Mouse (Mus musculus): Measurements from ENCODE around the gene Akap13. TPM values are rescaled to one million over a fixed set of nuclear protein-coding genes. Genes with fewer than 3 reads are reported as not detected.

Gene Akap13
- 10 to 100 TPM; 21.0 to 24.6 (median 21.5) TPM for total RNA-seq (2022)

GRCm38 (mm10) chr7:75455223-75456151 lies at the start of gene Akap13:
Akap13 (plus strand) TSS chr7:75455534.
- peak; percentile 93 to 98 for DNase-seq (ENCODE audit: low spot score in 2 of 2)

- DNase-seq (ENCODE audit: low spot score in 2 of 2) = no peak
These were observed 44.7 kb upstream of the Akap13 start for GRCm38 (mm10) chr7:75410641-75411040.

DNA sequence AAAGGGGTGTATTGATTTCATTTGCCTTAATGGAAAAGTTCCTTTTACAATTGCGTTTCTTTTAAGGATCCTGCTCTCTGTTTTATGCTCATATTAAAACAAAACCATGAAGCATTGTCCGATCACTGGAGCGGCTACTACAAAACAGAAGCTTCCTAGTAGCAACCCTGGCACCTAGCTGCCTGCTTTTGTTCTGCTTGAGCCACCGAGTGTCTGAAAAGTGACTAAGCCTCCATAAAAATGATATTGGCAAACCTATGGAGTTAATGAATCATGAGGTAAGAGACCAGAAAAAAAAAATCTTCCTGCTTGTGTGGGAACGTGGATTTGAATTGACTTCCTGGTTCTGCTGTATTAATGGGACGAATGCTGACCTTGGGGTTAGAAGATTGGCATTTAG lies 44.1 kb upstream of the Akap13 start:
- no peak for DNase-seq (ENCODE audit: low spot score in 2 of 2)

DNA sequence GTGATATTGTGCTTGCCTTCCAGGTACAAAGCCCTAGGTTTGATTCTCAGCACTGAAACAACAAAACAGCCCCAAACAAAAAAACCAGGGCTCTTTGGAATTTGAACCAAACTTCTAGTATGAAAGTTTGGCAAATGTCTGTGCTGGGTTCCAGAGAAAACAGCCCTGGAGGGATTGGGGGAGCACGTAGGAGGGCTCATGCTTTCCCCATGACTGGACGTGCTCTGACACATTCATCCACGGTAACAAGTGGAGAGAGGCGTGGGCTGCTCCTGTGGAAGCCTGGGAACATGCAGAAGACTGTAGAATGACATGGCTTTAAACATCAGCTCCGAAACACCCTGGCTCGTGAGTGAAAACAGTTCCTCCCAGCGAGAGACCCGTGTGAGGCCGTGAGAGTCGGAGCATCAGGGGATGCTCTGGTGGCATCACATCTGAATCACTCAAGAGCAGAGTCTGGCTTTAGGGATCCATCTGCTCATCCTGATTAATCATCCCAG lies 43.3 kb upstream of the Akap13 start:
- no peak for DNase-seq (ENCODE audit: low spot score in 2 of 2)

DNA sequence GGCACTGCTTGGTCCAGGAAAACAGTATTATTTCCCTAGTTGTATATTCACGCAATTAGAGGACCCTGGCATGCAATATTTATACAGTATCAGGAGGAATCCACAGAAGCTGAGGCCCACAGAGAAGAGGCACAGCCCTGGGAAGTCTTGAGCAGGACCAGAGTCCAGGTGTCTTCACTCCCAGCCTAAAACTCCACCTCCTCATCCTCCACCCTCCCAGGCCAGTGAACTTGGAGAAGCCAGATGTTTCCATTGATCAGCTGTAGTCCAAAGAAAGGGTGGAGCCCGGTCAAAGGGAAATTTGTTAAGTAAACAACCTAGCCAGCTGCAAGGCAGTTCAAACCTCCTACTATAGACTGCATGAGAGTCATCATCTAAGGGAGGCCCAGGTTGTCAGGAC lies 42.8 kb upstream of the Akap13 start:
- no peak for DNase-seq (ENCODE audit: low spot score in 2 of 2)

- no peak for DNase-seq (ENCODE audit: low spot score in 2 of 2)
These were observed 41.4 kb upstream of the Akap13 start for GRCm38 (mm10) chr7:75413903-75414302.

DNA sequence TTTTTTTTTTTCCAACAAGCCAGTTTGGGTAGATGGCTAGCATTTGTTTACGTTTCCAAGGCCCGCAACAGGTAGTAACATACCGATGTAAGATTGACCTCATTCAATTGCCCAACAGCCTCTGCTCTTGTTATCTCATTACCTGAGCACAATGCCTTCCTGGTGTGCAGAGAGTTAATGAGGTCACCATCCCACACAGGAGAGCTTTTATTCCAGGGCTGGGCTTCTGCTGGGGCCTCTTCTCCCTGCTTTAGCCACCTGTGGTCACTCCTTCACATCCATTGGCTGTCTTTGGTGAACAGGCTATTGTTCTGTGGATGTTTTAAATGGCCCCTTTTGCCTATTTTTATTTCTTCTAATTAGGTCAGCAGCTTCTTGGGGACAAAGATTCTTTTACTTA lies 41.0 kb upstream of the Akap13 start:
- no peak for DNase-seq (ENCODE audit: low spot score in 2 of 2)

DNA sequence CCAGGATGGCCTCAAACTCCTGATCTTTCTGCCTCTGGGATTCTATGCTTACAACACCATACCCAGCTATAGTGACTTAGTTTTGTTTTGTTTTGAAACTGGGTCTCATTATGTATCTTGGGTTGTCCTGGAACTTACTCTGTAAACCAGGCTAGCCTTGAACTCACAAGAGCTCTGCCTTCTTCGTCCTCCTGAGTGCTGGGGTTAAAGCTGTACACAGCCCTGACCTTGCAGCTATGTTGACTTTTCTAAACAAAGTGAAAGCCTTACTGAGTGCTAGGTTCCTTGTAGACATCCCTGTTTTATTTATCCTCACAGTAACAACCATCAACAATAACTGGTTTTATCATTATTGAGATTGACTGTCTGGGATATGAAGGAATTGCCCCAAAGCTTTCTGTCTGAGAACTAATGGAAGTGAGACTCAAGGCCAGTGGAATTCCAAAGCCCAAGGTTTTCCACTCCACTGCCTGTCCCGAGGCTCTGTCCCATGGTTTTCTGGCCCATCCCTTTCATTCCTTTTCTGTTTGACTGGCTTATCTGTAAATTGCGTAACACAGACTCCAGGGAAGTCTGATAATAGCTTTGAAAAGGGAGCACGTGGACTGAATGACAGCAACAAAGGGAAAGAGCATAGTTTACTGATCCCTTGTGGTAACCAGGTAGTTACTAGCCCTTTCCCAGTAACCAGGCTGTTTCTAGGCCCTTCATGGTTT lies 40.0 kb upstream of the Akap13 start:
- no peak for DNase-seq (ENCODE audit: low spot score in 2 of 2)

- DNase-seq (ENCODE audit: low spot score in 2 of 2) = no peak
These were observed 39.3 kb upstream of the Akap13 start for GRCm38 (mm10) chr7:75415882-75416585.

GRCm38 (mm10) chr7:75420927-75421326 lies 34.4 kb upstream of the Akap13 start:
- DNase-seq (ENCODE audit: low spot score in 2 of 2) = no peak

GRCm38 (mm10) chr7:75424121-75424520 lies 31.2 kb upstream of the Akap13 start:
- DNase-seq (ENCODE audit: low spot score in 2 of 2) = no peak

- no peak for DNase-seq (ENCODE audit: low spot score in 2 of 2)
These were observed 28.0 kb upstream of the Akap13 start for GRCm38 (mm10) chr7:75427322-75427721.

DNA sequence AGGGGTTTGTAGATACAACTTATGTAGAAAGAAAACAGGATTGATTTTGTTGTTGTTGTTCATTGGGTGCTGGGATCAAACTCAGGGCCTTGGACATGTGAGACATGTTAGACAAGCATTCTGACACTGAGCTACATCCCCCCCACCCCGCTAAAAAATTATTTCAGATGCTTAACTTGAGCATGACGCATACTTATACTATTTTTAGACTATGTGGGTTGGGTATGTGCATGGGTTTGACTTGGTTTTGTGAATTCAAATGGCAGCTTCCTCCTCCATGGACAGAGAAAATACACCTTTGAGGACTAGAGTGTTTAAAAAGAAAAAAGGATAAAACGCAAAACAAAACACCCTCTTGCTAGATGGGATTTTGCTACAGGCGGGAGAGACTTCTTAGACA lies 26.4 kb upstream of the Akap13 start:
- no peak for DNase-seq (ENCODE audit: low spot score in 2 of 2)

DNA sequence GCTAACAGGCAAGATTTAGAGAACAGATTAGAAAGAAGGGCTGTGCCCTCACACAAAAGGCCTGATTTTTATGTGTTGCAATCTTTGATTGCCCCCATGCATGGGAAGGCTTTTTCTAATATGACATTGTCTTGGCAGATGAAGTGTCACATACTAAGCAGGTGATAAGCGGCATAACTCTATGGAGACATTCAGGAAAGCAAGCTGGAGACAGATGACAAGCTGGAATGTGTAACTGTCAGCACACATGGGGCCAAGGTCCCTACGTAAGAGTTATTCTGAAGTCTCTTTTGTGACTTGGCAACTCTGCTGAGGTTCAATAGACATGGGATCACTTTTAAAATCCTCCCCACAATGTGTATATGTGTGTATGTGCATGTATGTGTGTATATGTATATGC lies 24.8 kb upstream of the Akap13 start:
- no peak for DNase-seq (ENCODE audit: low spot score in 2 of 2)

DNA sequence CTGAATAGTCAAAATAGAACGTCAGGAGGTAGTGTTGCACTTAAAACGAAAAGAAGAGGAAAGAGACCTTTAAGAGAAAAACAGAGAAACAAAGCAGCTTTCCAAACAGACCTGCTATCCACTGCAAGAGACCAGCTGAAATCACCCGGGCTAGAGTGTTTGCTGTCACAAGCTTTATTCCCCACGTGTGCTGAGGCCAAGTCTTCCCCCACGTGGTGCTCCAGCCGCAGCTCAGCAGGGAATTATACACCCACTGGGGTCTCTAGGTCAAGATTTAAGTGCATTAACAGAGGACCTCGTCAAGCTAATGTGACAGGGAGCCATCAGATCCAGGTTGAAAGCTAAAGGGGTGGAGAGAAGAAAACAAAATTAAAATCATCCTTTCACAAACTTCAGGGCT lies 24.3 kb upstream of the Akap13 start:
- DNase-seq (ENCODE audit: low spot score in 2 of 2) = no peak

DNA sequence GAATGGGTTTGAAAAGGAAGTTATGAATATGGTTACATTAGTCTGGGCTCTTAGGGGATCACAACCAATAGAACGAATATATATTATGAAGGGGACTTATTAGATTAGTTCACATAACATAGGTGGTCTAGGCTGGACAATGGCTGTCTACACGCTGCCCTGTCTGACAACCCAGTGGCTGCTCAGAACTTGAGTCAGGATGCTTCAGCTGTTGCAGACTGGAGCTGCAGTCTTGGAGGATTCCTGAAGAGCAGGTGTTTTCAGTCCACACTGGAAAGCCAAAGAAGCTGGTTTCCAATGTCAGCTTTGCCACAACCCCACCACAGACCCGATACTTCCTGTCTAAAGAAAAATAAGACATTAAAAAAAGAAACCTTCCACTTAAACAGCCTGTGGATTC lies 23.3 kb upstream of the Akap13 start:
- no peak for DNase-seq (ENCODE audit: low spot score in 2 of 2)

GRCm38 (mm10) chr7:75436413-75437174 lies 18.7 kb upstream of the Akap13 start:
- no peak for DNase-seq (ENCODE audit: low spot score in 2 of 2)

DNA sequence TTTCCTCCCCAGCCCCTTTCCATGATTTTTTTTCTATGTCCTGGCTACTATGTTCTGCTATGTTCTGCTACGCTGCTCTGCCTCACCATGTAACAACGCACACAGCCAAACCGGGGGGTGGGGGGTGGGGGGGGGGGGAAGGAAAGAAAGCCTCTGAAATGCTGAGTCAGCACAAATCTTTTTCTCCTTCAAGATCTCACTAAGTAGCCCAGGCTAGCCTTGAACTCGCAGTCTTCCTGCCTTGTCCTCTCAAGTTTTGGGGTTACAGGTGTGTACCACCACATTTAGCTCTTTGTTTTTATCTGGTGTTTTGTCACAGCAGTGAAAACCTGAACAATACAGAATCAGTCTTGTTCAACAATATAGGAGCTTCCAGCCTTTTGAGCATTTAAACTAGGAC lies 15.8 kb upstream of the Akap13 start:
- no peak for DNase-seq (ENCODE audit: low spot score in 2 of 2)

DNA sequence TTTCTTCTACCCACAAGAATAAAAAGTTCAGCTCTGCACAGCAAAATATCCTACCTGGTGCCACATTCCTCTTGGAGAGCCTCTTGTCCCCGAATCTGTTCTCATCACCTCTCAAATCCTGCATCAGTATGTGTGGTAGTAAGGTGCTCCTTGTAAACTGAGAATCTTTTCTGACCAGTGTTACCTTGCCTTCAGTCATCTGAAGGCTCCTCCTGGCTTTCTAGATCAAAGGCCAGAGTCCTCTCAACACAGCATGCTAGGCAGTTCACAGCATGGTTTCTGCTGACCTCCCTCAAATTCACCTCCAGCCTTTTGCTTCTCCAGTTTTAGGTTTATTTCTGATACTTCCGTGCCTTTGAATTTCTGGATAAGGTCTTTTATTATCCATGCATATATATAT lies 15.1 kb upstream of the Akap13 start:
- no peak for DNase-seq (ENCODE audit: low spot score in 2 of 2)

DNA sequence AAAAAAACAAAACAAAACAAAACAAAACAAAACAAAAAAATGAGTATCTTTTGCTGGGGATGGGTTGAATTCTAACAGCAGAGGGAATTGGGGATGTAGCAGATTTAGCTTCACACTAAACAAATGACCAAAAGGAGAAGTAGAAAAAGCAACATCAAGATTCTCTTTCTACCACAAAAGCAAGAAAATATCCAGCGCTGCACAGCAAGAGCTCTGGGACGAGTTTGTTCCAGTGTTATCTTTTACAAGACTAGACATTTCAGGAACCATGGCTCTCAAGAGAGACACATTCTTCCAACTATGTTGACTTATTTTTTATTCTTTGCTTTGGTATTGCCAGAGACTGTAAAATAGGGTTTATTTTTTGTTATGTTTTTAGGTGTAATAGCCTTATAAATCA lies 13.4 kb upstream of the Akap13 start:
- no peak for DNase-seq (ENCODE audit: low spot score in 2 of 2)
